Mouse (Mus musculus) myocyte (in vitro differentiated cells): ENCODE measurements around the gene Fam20b.

ENCODE experiments used
- E2F4 ChIP-seq: IDR thresholded peaks from one replicate; pipeline ENCODE4 v1.6.1; 2011; ENCODE audit warnings: mild to moderate bottlenecking, control low read depth, moderate library complexity; ENCODE audit not compliant: insufficient read depth
- MAX ChIP-seq: IDR thresholded peaks from one replicate; pipeline ENCODE4 v1.6.1; 2011; ENCODE audit warnings: low read depth, mild to moderate bottlenecking, control low read depth
- MYOD1 ChIP-seq, 3 experiments: IDR thresholded peaks; one replicate each; pipeline ENCODE4 v1.6.1; 2011; ENCODE audit warnings: control low read depth in 2 of 3, low read depth in 2 of 3, mild to moderate bottlenecking in 2 of 3, moderate library complexity in 1 of 3; ENCODE audit not compliant: insufficient read length in 2 of 3, control insufficient read depth in 1 of 3
- POLR2A ChIP-seq: IDR thresholded peaks from one replicate; pipeline ENCODE4 v1.6.1; 2011; ENCODE audit warnings: low read depth, mild to moderate bottlenecking, control low read depth, moderate library complexity; ENCODE audit not compliant: insufficient read length
- POLR2AphosphoS2 ChIP-seq: IDR thresholded peaks from one replicate; pipeline ENCODE4 v1.6.1; 2011; ENCODE audit warnings: low read depth, control low read depth; ENCODE audit not compliant: insufficient read length
- REST ChIP-seq: IDR thresholded peaks from one replicate; pipeline ENCODE4 v1.6.1; 2011; ENCODE audit warnings: mild to moderate bottlenecking, control low read depth, moderate library complexity; ENCODE audit not compliant: insufficient read depth, insufficient read length
- TCF12 ChIP-seq: IDR thresholded peaks from one replicate; pipeline ENCODE4 v1.6.1; 2011; ENCODE audit warnings: mild to moderate bottlenecking, control low read depth; ENCODE audit not compliant: poor library complexity, insufficient read depth, severe bottlenecking
- USF1 ChIP-seq: IDR thresholded peaks from one replicate; pipeline ENCODE4 v1.6.1; 2011; ENCODE audit warnings: low read depth, mild to moderate bottlenecking, control low read depth, moderate library complexity

- no peak for TF ChIP-seq MAX
- no peak for TF ChIP-seq POLR2A
- no peak for TF ChIP-seq E2F4
- no peak for TF ChIP-seq REST
- no peak for TF ChIP-seq POLR2AphosphoS2
- no peak for TF ChIP-seq TCF12
- TF ChIP-seq USF1, result no peak
- no peak for TF ChIP-seq MYOD1 (IDR thresholded peaks at IDR 0.05; ENCODE audit: control insufficient read depth in 1 of 3, insufficient read length in 2 of 3, low read depth in 2 of 3)
Observed at GRCm38 (mm10) chr1:156716681-156717080, 2.2 kb downstream of the Fam20b start.
